Mouse (Mus musculus) small intestine, adult 2 months (tissue): ENCODE data around the gene Gm10160. TPM values are rescaled to one million over a fixed set of nuclear protein-coding genes. Genes with fewer than 3 reads are reported as not detected.

Experiments used
- H3K27ac ChIP-seq: fragments of 200-500 bp; 2 replicates; pipeline ENCODE4 v1.5.1; 2012; ENCODE audit warnings: low read depth, low read length, control low read depth, inconsistent platforms; ENCODE audit not compliant: insufficient read depth
- H3K27me3 ChIP-seq: fragments of 200-500 bp; 2 replicates; pipeline ENCODE4 v1.6.1; 2012; ENCODE audit warnings: mild to moderate bottlenecking, moderate library complexity, low read length, inconsistent platforms; ENCODE audit not compliant: control insufficient read depth, insufficient read depth
- H3K36me3 ChIP-seq: fragments of 200-500 bp; 2 replicates; pipeline ENCODE4 v1.6.1; 2012; ENCODE audit warnings: mild to moderate bottlenecking, low read length, control low read depth, inconsistent platforms; ENCODE audit not compliant: control insufficient read depth, insufficient read depth
- H3K4me1 ChIP-seq: fragments of 200-500 bp; 2 replicates; pipeline ENCODE4 v1.6.1; 2012; ENCODE audit warnings: low read length, inconsistent platforms, mixed read lengths; ENCODE audit not compliant: control insufficient read depth, insufficient read depth, insufficient read length
- H3K4me3 ChIP-seq: fragments of 200-500 bp; 2 replicates; pipeline ENCODE4 v1.5.1; 2012; ENCODE audit warnings: low read depth, mild to moderate bottlenecking, control low read depth, inconsistent platforms, low read length, moderate library complexity
- CTCF ChIP-seq: fragments of 200-500 bp; IDR thresholded peaks from 2 replicates; pipeline ENCODE4 v1.5.1; 2012; ENCODE audit warnings: low read depth, mild to moderate bottlenecking, control low read depth, inconsistent platforms, low read length, moderate library complexity, mixed read lengths; ENCODE audit not compliant: insufficient replicate concordance, insufficient read length; ENCODE audit errors: extremely low read depth
- POLR2A ChIP-seq: fragments of 200-500 bp; IDR thresholded peaks from 2 replicates; pipeline ENCODE4 v1.6.1; 2012; ENCODE audit warnings: low read depth, mild to moderate bottlenecking, control low read depth, inconsistent platforms, low read length, moderate library complexity
- WGBS: fragments of 180-500 bp; shearing (Covaris S2); methylation state at CpG from one replicate; pipeline ENCODE4 v1.1.7; 2018; 5-methylcytosine and 5-hydroxymethylcytosine counted together
- polyA plus RNA-seq: library from polyadenylated mRNA; depleted of rRNA; stranded (reverse); fragments of >200 nt; gene quantifications from 2 replicates; pipeline ENCODE4 v1.2.3, GENCODE M21; 2012; rRNA removed

Gene Gm10160
- polyA plus RNA-seq: not detected in 2 replicates

DNA sequence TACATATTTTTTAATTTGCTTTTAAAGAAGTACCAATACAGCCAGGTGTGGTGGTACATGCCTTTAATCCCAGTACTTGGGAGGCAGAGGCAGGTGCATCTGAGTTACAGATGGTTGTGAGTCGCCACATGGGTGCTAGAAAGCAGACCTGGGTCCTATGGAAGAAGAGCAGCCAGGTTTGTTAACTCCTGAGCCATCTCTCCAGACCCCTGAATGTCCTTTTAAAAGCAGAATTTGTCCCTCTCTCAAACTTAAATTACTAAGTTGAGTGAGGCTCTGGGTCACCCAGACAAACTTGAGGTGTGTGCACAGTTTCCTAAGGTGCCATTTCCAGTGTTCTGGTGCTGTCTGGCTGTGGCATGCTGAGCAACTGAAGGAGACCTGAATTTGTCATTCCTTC, at the start of gene Gm10160:
Gene Gm10160 (minus strand): TSS at position 101 of the 400 bp plus-strand sequence.
- Histone ChIP-seq H3K4me1 (peaks cover 5% of the 10 kb centered on the region; the same call in 1 of the 2 replicates), H3K4me3 (no peak within 1 kb of the TSS), H3K27ac (peak within 1 kb of the TSS; percentile 50; the same call in 1 of the 2 replicates), H3K27me3 (peaks cover 13% of the 10 kb centered on the region; the same call in 1 of the 2 replicates), H3K36me3 (no peaks in the 10 kb centered on the region)
- 90% methylated on average over 1 of the region's 1 CpGs for WGBS
- no peak for TF ChIP-seq CTCF
- no peak for TF ChIP-seq POLR2A

DNA sequence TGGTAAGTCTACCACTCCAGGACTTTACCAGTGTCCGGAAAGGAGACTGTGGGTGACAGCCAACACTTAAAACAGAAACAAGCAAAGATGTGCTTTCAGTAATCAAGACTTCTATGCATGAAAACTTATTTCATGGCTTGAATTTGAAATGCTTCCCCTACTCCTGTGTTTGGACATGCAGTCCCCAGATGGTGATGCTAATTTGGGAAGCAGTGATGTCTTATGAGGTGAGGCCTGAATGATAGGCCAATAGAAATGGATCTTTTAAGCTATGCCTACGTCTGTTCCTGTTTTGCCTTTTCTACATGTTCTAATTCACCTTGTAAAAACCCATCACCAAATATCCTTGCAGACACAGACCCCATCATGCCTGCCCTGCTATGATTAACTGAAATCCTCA, 49.3 kb upstream of the Gm10160 start:
- 89% methylated on average over 2 of the region's 2 CpGs for WGBS
- no peaks in the 10 kb centered on the region for H3K4me1 ChIP-seq
- no peak overlapping the region for H3K27ac ChIP-seq
- no peaks in the 10 kb centered on the region for H3K27me3 ChIP-seq
- no peaks in the 10 kb centered on the region for H3K36me3 ChIP-seq
- H3K4me3 ChIP-seq: no peak overlapping the region
- no peak for TF ChIP-seq POLR2A
- no peak for TF ChIP-seq CTCF

DNA sequence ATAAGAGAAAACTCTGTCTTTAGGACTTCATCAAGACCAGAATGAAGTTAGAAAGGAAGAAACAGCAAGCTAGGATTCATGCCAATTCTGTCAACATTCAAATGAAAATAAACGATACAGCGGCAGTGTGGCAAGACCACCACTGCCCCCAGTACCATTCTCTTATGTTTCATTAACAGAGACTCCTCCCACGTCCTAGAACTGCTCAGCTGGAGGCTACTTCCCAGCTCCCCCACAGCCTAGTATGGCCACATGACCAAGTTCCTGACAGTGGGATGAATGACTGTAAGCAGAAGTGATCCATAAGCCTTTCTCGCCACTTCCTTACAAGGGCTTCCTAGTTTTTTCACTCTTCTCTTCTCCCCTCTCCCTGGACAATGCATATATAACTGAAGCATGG, 48.5 kb upstream of the Gm10160 start:
- Histone ChIP-seq H3K27me3 (no peaks in the 10 kb centered on the region), H3K27ac (no peak overlapping the region), H3K4me1 (no peaks in the 10 kb centered on the region), H3K36me3 (no peaks in the 10 kb centered on the region), H3K4me3 (no peak overlapping the region)
- TF ChIP-seq POLR2A (no peak), CTCF (no peak)
- 63% methylated on average over 4 of the region's 4 CpGs for WGBS

DNA sequence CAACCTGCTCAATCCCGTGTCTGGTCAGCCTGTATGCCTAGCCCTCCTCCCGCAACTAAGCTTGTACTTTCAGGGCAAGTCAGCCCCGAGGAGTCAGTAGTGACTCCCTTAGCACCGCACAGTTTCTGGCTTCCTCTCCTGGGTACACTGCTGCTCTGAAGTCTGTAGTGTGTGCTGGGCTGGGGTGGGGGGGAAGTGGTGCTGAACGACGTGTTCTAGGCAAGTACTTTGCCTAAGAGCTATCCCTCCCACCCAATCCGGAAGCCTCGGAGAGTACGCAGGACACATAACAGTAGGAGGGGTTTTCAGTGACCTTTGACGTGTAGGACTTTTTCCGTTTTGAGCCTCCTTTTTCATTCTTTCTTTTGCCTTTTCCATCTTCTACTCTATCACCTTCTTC, 43.8 kb upstream of the Gm10160 start:
- H3K27ac ChIP-seq: no peak overlapping the region
- no peaks in the 10 kb centered on the region; the same call in 1 of the 2 replicates for H3K27me3 ChIP-seq
- no peak overlapping the region for H3K4me3 ChIP-seq
- WGBS: 72% methylated on average over 11 of the region's 11 CpGs
- no peaks in the 10 kb centered on the region for H3K36me3 ChIP-seq
- TF ChIP-seq POLR2A (no peak), CTCF (no peak)
- H3K4me1 ChIP-seq: no peaks in the 10 kb centered on the region

DNA sequence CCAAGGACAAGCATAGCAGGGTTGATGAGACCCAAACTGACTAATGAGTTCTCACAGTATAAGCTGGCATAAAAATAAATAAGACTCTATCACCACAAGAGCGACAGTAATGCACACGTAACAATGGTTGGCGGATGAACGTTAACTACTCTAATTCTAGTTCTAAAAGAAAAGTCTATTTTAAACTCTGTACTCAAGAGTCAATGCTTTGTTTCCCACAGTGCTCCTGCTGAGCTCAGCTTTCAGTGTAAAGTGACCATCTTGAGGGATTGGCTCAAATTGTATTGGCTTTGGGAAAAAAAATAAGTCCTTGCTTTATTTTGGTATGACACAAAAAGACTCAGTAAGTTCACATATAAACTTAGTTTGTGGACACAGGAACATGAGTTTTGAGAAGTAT, 29.5 kb upstream of the Gm10160 start:
- H3K4me3 ChIP-seq: no peak overlapping the region
- H3K36me3 ChIP-seq: 0 out of 2 replicates have a peak, but pooled peaks cover 1% of the 10 kb centered on the region
- 86% methylated on average over 4 of the region's 4 CpGs for WGBS
- TF ChIP-seq CTCF: no peak
- TF ChIP-seq POLR2A: no peak
- no peaks in the 10 kb centered on the region for H3K4me1 ChIP-seq
- H3K27me3 ChIP-seq: no peaks in the 10 kb centered on the region
- no peak overlapping the region for H3K27ac ChIP-seq

DNA sequence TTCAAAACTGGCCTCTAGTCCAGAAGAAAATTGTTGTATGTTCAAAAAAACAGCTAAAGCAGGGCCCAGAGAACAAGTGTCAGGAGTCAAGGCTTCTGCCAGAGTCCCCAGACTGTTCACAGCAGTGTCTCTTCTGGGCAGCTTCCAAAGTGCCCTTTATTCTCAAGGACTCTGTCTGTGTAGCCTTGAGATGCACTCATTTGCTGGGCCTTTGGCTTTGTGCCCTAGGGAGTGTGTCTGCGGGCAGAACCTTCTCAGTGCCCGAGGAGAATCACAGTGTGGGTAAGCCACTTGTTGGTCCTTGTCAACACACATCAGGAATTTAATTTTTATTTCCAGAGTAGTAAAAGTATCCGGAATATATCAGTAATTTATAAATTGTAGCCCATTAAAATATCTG, 26.0 kb upstream of the Gm10160 start:
- Histone ChIP-seq H3K4me1 (no peaks in the 10 kb centered on the region), H3K36me3 (0 out of 2 replicates have a peak, but pooled peaks cover 1% of the 10 kb centered on the region), H3K27ac (no peak overlapping the region), H3K27me3 (no peaks in the 10 kb centered on the region), H3K4me3 (no peak overlapping the region)
- no peak for TF ChIP-seq CTCF
- TF ChIP-seq POLR2A: no peak
- WGBS: 57% methylated on average over 3 of the region's 3 CpGs

DNA sequence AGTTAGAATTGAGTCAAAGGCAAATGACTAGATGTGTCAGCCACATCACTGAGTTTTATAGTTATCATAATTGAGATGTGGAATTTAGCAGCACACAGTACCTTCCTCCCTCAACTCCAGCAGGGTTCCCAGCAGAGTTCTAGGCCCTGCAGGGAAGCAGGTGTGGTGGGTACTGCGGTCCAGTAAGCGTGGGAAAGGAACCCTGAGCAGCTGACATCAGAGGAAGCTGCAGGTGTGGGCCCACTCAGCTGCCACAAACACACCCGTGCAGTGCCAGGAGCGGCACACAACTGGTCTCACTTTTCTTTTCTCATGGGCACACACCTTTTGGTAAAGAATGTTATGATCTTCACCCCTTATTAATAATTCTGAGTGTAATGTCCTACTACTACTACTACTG, 25.2 kb upstream of the Gm10160 start:
- TF ChIP-seq POLR2A: no peak
- TF ChIP-seq CTCF: no peak
- H3K27me3 ChIP-seq: no peaks in the 10 kb centered on the region
- no peak overlapping the region for H3K27ac ChIP-seq
- H3K4me3 ChIP-seq: no peak overlapping the region
- no peaks in the 10 kb centered on the region for H3K4me1 ChIP-seq
- 0 out of 2 replicates have a peak, but pooled peaks cover 1% of the 10 kb centered on the region for H3K36me3 ChIP-seq
- WGBS: 61% methylated on average over 4 of the region's 4 CpGs

DNA sequence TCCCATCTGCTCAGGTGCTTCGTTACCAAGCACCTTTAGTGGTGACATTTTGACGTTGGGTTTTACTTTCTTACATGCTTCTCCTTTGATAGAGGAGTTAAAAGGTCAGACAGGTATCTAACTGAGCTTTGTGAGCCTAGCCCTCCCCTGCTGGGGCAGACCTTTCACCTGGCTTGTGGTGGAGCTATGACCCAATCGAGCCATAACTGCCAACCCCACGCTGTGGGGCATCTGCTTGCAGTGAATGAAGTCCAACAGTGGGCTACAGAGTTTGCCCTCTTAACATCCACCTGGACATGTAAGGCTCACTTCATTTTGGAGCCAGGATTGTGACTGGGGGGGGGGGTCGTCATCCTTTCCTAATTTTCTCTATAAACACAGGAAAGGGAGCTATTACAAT, 24.7 kb upstream of the Gm10160 start:
- no peaks in the 10 kb centered on the region for H3K27me3 ChIP-seq
- no peak overlapping the region for H3K4me3 ChIP-seq
- no peak for TF ChIP-seq CTCF
- no peak for TF ChIP-seq POLR2A
- no peak overlapping the region for H3K27ac ChIP-seq
- no peaks in the 10 kb centered on the region for H3K4me1 ChIP-seq
- 67% methylated on average over 5 of the region's 5 CpGs for WGBS
- H3K36me3 ChIP-seq: 0 out of 2 replicates have a peak, but pooled peaks cover 1% of the 10 kb centered on the region
